In the genomic region with DNA sequence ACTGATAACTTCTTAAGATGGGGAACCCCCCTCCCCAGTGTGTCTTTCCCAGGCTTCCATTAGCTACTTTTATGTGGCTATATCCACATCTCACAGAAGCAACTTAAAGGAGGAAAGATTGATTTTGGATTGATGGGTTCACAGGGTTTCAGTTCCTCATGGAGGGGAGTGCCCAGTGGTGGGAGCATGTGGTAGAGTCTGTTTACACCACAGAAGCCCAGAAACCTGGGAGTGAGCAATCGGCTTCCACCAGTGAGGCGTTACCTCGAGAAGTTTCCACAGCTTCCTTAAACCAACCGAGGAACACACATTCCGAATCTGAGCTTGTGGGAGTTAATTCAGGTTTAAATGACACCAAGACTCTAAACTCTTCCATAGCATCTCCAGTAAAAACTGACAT, we compare ENCODE assay signal across 26 mouse cellular contexts.
DNase-seq lines count a peak whose midpoint lies in the region; ATAC-seq and TF ChIP-seq lines count a peak whose summit lies in the region.
"Had no signal": no experiment of that assay in that cellular context is flagged by ENCODE, and none has a peak within 500 bp of the region (broad histone marks: within the 10 kb centered on the region; RNA-seq: fewer than 3 reads in every experiment).

No protein-coding gene starts in this region.

- no peak overlapping the region for H3K4me3 ChIP-seq in heart, embryonic 10.5 days
- no peak overlapping the region for H3K4me3 ChIP-seq in heart, embryonic 11.5 days (ENCODE audit: low read depth, low read length)
- H3K4me3 ChIP-seq in CH12.LX (replicated peaks in 1 of 3; ENCODE audit: low read depth in 2 of 3, low read length in 2 of 3, poor library complexity in 1 of 3), result no peak overlapping the region
- H3K4me3 ChIP-seq in hindbrain, embryonic 12.5 days, result no peak overlapping the region
- H3K4me3 ChIP-seq: embryonic facial prominence, embryonic 13.5 days; embryonic facial prominence, embryonic 15.5 days; erythroblast, embryonic 14.5 days; forebrain, embryonic 10.5 days; forebrain, embryonic 12.5 days had no signal

- in situ Hi-C loops in CH12.LX (cut with MboI; ENCODE audit: low pct_ligation_motif_present, low pct_unique_long_range_greater_than_20kb, low sequenced_read_pairs), result no loop called here

- no peak for TF ChIP-seq RAD21 in CH12.LX (IDR thresholded peaks at IDR 0.05; ENCODE audit: low read depth, low read length)

- no peaks in the 10 kb centered on the region for H3K79me2 ChIP-seq in CH12.LX (replicated peaks; ENCODE audit: control insufficient read depth, extremely low read depth, insufficient read depth, poor library complexity, severe bottlenecking)

- 84% methylated on average over 5 of the region's 5 CpGs for WGBS in heart, embryonic 10.5 days
- 81% methylated on average over 5 of the region's 5 CpGs for WGBS in heart, embryonic 11.5 days (ENCODE audit: insufficient replicate concordance)
- 92% methylated on average over 5 of the region's 5 CpGs for WGBS in hindbrain, embryonic 12.5 days

- no peak overlapping the region for H3K4me2 ChIP-seq in heart, embryonic 11.5 days
- H3K4me2 ChIP-seq in CH12.LX (ENCODE audit: insufficient read depth, low read depth, poor library complexity, severe bottlenecking), result no peak overlapping the region
- no peak overlapping the region for H3K4me2 ChIP-seq in hindbrain, embryonic 12.5 days (replicated peaks)
- H3K4me2 ChIP-seq: embryonic facial prominence, embryonic 13.5 days; embryonic facial prominence, embryonic 15.5 days; forebrain, embryonic 12.5 days had no signal

- H3K4me1 ChIP-seq in heart, embryonic 10.5 days, result no peaks in the 10 kb centered on the region
- H3K4me1 ChIP-seq in heart, embryonic 11.5 days (ENCODE audit: control insufficient read depth, insufficient read depth, low read length), result no peaks in the 10 kb centered on the region
- 0 out of 4 replicates have a peak, but pooled peaks cover 0 to 5% of the 10 kb centered on the region in 2 experiments for H3K4me1 ChIP-seq in CH12.LX (ENCODE audit: control insufficient read depth in 1 of 2, insufficient read depth in 2 of 2)
- H3K4me1 ChIP-seq in hindbrain, embryonic 12.5 days, result no peaks in the 10 kb centered on the region
- H3K4me1 ChIP-seq: embryonic facial prominence, embryonic 13.5 days; forebrain, embryonic 10.5 days; forebrain, embryonic 12.5 days had no signal

- no peak overlapping the region for H3K27ac ChIP-seq in heart, embryonic 10.5 days
- H3K27ac ChIP-seq in heart, embryonic 11.5 days (ENCODE audit: low read depth, low read length), result no peak overlapping the region
- H3K27ac ChIP-seq in CH12.LX (ENCODE audit: insufficient read depth, low read depth), result no peak overlapping the region
- H3K27ac ChIP-seq in hindbrain, embryonic 12.5 days, result no peak overlapping the region
- H3K27ac ChIP-seq: embryonic facial prominence, embryonic 13.5 days; embryonic facial prominence, embryonic 15.5 days; forebrain, embryonic 10.5 days; forebrain, embryonic 12.5 days had no signal

- no peak for TF ChIP-seq POLR2A in CH12.LX (IDR thresholded peaks at IDR 0.05; ENCODE audit: low read depth, low read length)

- H3K27me3 ChIP-seq in heart, embryonic 10.5 days (ENCODE audit: insufficient read depth, poor library complexity, severe bottlenecking), result no peaks in the 10 kb centered on the region
- no peaks in the 10 kb centered on the region for H3K27me3 ChIP-seq in heart, embryonic 11.5 days (ENCODE audit: control insufficient read depth, insufficient read depth, low read length)
- no peaks in the 10 kb centered on the region for H3K27me3 ChIP-seq in CH12.LX (replicated peaks)
- H3K27me3 ChIP-seq in hindbrain, embryonic 12.5 days, result no peaks in the 10 kb centered on the region
- H3K27me3 ChIP-seq: embryonic facial prominence, embryonic 13.5 days; embryonic facial prominence, embryonic 15.5 days; forebrain, embryonic 12.5 days had no signal

- no peak for TF ChIP-seq CTCF in CH12.LX (conservative IDR thresholded peaks at IDR 0.05 in 1 of 2, IDR thresholded peaks at IDR 0.05 in 1 of 2; ENCODE audit: low read depth in 2 of 2, low read length in 2 of 2)

- TF ChIP-seq EP300 in CH12.LX (IDR thresholded peaks at IDR 0.05; ENCODE audit: low read length), result 0 out of 2 replicates have a peak, but pooled peaks have one; percentile 14

- no peaks in the 10 kb centered on the region for H3K9me3 ChIP-seq in heart, embryonic 10.5 days
- H3K9me3 ChIP-seq in heart, embryonic 11.5 days (replicated peaks; ENCODE audit: control insufficient read depth, low read length), result no peaks in the 10 kb centered on the region
- H3K9me3 ChIP-seq in CH12.LX (replicated peaks; ENCODE audit: low read length), result no peaks in the 10 kb centered on the region
- H3K9me3 ChIP-seq in hindbrain, embryonic 12.5 days (replicated peaks), result no peaks in the 10 kb centered on the region
- H3K9me3 ChIP-seq: embryonic facial prominence, embryonic 13.5 days; embryonic facial prominence, embryonic 15.5 days; forebrain, embryonic 10.5 days; forebrain, embryonic 12.5 days had no signal

- no peak overlapping the region for H3K9ac ChIP-seq in heart, embryonic 11.5 days (ENCODE audit: low read depth, low read length)
- no peak overlapping the region for H3K9ac ChIP-seq in CH12.LX (ENCODE audit: insufficient read depth, low read depth)
- H3K9ac ChIP-seq in hindbrain, embryonic 12.5 days, result no peak overlapping the region
- H3K9ac ChIP-seq: embryonic facial prominence, embryonic 13.5 days; embryonic facial prominence, embryonic 15.5 days; forebrain, embryonic 12.5 days had no signal

- dilution Hi-C loops in CH12.LX (cut with MboI; ENCODE audit: extremely low pct_ligation_motif_present, extremely low pct_unique_long_range_greater_than_20kb, low sequenced_read_pairs), result no loop called here

- ATAC-seq in heart, embryonic 11.5 days (replicated peaks; ENCODE audit: insufficient number of reproducible peaks, low FRiP score, low TSS enrichment), result no peak
- ATAC-seq in common myeloid progenitor, adult 5-6 weeks (replicated peaks; ENCODE audit: low read depth, poor library complexity, severe bottlenecking), result 0 out of 2 replicates have a peak, but pooled peaks have one; percentile 58
- ATAC-seq in megakaryocyte, adult 5-6 weeks (ENCODE audit: poor library complexity, severe bottlenecking), result peak; percentile 64
- no peak for ATAC-seq in hindbrain, embryonic 12.5 days (ENCODE audit: low FRiP score)
- ATAC-seq: CD4-positive, CD25-positive, alpha-beta regulatory T cell, adult 4 months; forebrain, embryonic 14.5 days; forebrain, embryonic 16.5 days had no signal

- peak; percentile 38 for DNase-seq in heart, embryonic 10.5 days (ENCODE audit: low spot score)
- DNase-seq in CH12.LX (ENCODE audit: extremely low read depth), result no peak
- DNase-seq in embryo, embryonic 10.5 days (ENCODE audit: low spot score), result no peak
- no peak for DNase-seq in B cell, adult 2 months
- DNase-seq: adrenal gland, adult 2 months; adrenal gland, postnatal 10 days; adrenal gland, postnatal 25 days; cerebellum, adult 11 months; cerebellum, adult 18-20 months; cerebellum, adult 8-10 months; cerebellum, adult 9-11 months; cerebellum, postnatal 14 days; cerebellum, postnatal 36 days; embryo, embryonic 11 days had no signal

- no peaks in the 10 kb centered on the region for H3K36me3 ChIP-seq in heart, embryonic 10.5 days
- no peaks in the 10 kb centered on the region for H3K36me3 ChIP-seq in heart, embryonic 11.5 days (ENCODE audit: control insufficient read depth, insufficient read depth, low read length)
- H3K36me3 ChIP-seq in CH12.LX (replicated peaks in 1 of 2; ENCODE audit: control insufficient read depth in 1 of 2, insufficient read depth in 1 of 2, low read length in 1 of 2), result no peaks in the 10 kb centered on the region
- no peaks in the 10 kb centered on the region for H3K36me3 ChIP-seq in hindbrain, embryonic 12.5 days
- H3K36me3 ChIP-seq: embryonic facial prominence, embryonic 13.5 days; embryonic facial prominence, embryonic 15.5 days; forebrain, embryonic 10.5 days; forebrain, embryonic 12.5 days had no signal

TF ChIP-seq in CH12.LX, 34 proteins besides CTCF, POLR2A, EP300 and RAD21:
- TF ChIP-seq NELFE (IDR thresholded peaks at IDR 0.05; ENCODE audit: low read depth, low read length) (no peak), ELF1 (IDR thresholded peaks at IDR 0.05; ENCODE audit: low read depth, low read length) (no peak), ZC3H11A (IDR thresholded peaks at IDR 0.05; ENCODE audit: low read depth, low read length) (no peak), USF2 (conservative IDR thresholded peaks at IDR 0.05; ENCODE audit: low read depth, low read length) (no peak), SMC3 (IDR thresholded peaks at IDR 0.05; ENCODE audit: low read depth, low read length) (no peak), MAFK (IDR thresholded peaks at IDR 0.05; ENCODE audit: insufficient replicate concordance, low read length) (no peak), RCOR1 (conservative IDR thresholded peaks at IDR 0.05; ENCODE audit: low read depth, low read length) (no peak), GABPA (IDR thresholded peaks at IDR 0.05; ENCODE audit: insufficient replicate concordance, low read depth, low read length) (no peak), MAX (IDR thresholded peaks at IDR 0.05; ENCODE audit: low read length) (no peak), E2F4 (IDR thresholded peaks at IDR 0.05; ENCODE audit: insufficient replicate concordance, low read depth, low read length) (no peak), JUND (conservative IDR thresholded peaks at IDR 0.05; ENCODE audit: low read depth, low read length) (no peak), KAT2A (IDR thresholded peaks at IDR 0.05; ENCODE audit: insufficient replicate concordance, low read length) (no peak), TCF12 (IDR thresholded peaks at IDR 0.05; ENCODE audit: low read depth, low read length) (no peak), ZMIZ1 (IDR thresholded peaks at IDR 0.05; ENCODE audit: low read depth, low read length) (no peak)
TF ChIP-seq in CH12.LX: peak in this region for 0.

Comparison
In these comparisons a context has a peak if more than half of its experiments do, and no peak if none do; other contexts are left out.
1. ATAC-seq: peak in common myeloid progenitor, adult 5-6 weeks (single experiment) and megakaryocyte, adult 5-6 weeks (single experiment); none in heart, embryonic 11.5 days (single experiment) and hindbrain, embryonic 12.5 days (single experiment).